Mouse (Mus musculus): Measurements from ENCODE around the gene Plppr5. TPM values are rescaled to one million over a fixed set of nuclear protein-coding genes. Genes with fewer than 3 reads are reported as not detected.

The Plppr5 gene
- polyA plus RNA-seq (2012; rRNA removed; ENCODE audit: low replicate concordance): 0.14 and 0.25 TPM in 2 replicates

GRCm38 (mm10) chr3:117574529-117575252 is at the start of gene Plppr5:
Plppr5 (plus strand) TSS chr3:117574836.

Other genes with a start within 250 kb of the Plppr5 start
- 0.17 TPM in 1 of 2 replicates, not detected in the other for gene Plppr4, start 214.0 kb upstream of the Plppr5 start, polyA plus RNA-seq (2012; rRNA removed; ENCODE audit: low replicate concordance)